Mouse (Mus musculus) intestine, postnatal 0 days (tissue): ENCODE data around the gene Vil1. TPM values are rescaled to one million over a fixed set of nuclear protein-coding genes. Genes with fewer than 3 reads are reported as not detected.

Experiments used
- ATAC-seq: fragments of 200-750 bp; cut with Nextera tagmentation; 2 replicates; pipeline ENCODE4 v1.8.0; 2017; ENCODE audit warnings: mild to moderate bottlenecking, moderate TSS enrichment, moderate library complexity
- H3K27ac ChIP-seq: fragments of 300-500 bp; sonication (generic); 2 replicates; pipeline ENCODE4 v1.5.1; 2014; ENCODE audit warnings: mild to moderate bottlenecking, low read depth, low read length, moderate library complexity
- H3K27me3 ChIP-seq: fragments of 300-500 bp; sonication (generic); replicated peaks from 2 replicates; pipeline ENCODE4 v1.6.1; 2014; ENCODE audit warnings: low read length, mixed read lengths; ENCODE audit not compliant: control insufficient read depth, insufficient read depth
- H3K36me3 ChIP-seq: fragments of 300-500 bp; sonication (generic); 2 replicates; pipeline ENCODE4 v1.6.1; 2014; ENCODE audit warnings: mild to moderate bottlenecking, moderate library complexity; ENCODE audit not compliant: control insufficient read depth, insufficient read depth
- H3K4me1 ChIP-seq: fragments of 300-500 bp; sonication (generic); replicated peaks from 2 replicates; pipeline ENCODE4 v1.6.1; 2014; ENCODE audit warnings: antibody characterized with exemption, low read length, mixed read lengths; ENCODE audit not compliant: control insufficient read depth, insufficient read depth
- H3K4me2 ChIP-seq: fragments of 300-500 bp; sonication (generic); replicated peaks from 2 replicates; pipeline ENCODE4 v1.6.1; 2014; ENCODE audit warnings: low read depth, mild to moderate bottlenecking, moderate library complexity
- H3K4me3 ChIP-seq: fragments of 300-500 bp; sonication (generic); 2 replicates; pipeline ENCODE4 v1.5.1; 2014; ENCODE audit warnings: low read depth, low read length
- H3K9ac ChIP-seq: fragments of 300-500 bp; sonication (generic); 2 replicates; pipeline ENCODE4 v1.6.1; 2014; ENCODE audit warnings: mild to moderate bottlenecking, low read depth, low read length
- H3K9me3 ChIP-seq: fragments of 300-500 bp; sonication (generic); 2 replicates; pipeline ENCODE4 v1.6.1; 2016; ENCODE audit warnings: mixed run types; ENCODE audit not compliant: control insufficient read depth
- CTCF ChIP-seq: sonication (generic); IDR thresholded peaks from 2 replicates; pipeline ENCODE4 v1.5.1; 2016; ENCODE audit warnings: low read depth, mild to moderate bottlenecking, control low read depth, antibody characterized with exemption, moderate library complexity
- whole genome bisulfite sequencing: fragments of 180-500 bp; shearing (Covaris S2); extraction: QIAGEN DNeasy Blood & Tissue Kit; methylation state at CpG from one replicate; pipeline ENCODE4 v1.1.7; 2014; 5-methylcytosine and 5-hydroxymethylcytosine counted together
- polyA plus RNA-seq: library from polyadenylated mRNA; unstranded; fragments of >200 nt; fragmentation: Nextera tagmentation; extraction: Ambion mirVana; gene quantifications from 2 replicates; pipeline ENCODE4 v1.2.1, GENCODE M21; 2015

Gene Vil1
- polyA plus RNA-seq, 1 experiment from 2014 or later, result 217 TPM

DNA sequence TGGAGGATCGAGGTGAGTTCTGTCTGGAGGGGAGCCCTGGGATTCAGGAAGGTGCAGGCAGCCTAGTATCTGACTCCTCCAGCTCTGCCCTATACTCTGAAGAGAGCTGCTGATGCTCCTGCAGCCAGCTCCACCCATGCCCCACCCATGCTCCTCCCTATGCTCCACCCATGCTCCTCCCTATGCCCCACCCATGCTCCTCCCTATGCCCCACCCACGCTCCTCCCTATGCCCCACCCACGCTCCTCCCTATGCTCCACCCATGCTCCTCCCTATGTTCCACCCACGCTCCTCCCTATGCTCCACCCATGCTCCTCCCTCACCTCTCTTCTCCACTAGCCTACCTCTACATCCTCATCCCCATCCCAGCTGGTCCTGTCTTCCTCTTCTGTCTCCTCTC lies 6.0 kb downstream of the Vil1 start:
- Histone ChIP-seq H3K36me3 (peaks cover 28% of the 10 kb centered on the region; the same call in 1 of the 2 replicates), H3K27ac (peak overlapping the region; percentile 46; the same call in 1 of the 2 replicates), H3K4me1 (0 out of 2 replicates have a peak, but pooled peaks cover 2% of the 10 kb centered on the region), H3K9me3 (no peaks in the 10 kb centered on the region), H3K4me3 (no peak overlapping the region), H3K9ac (no peak overlapping the region), H3K4me2 (no peak overlapping the region; the same call in 1 of the 2 replicates), H3K27me3 (no peaks in the 10 kb centered on the region)
- no peak for TF ChIP-seq CTCF
- ATAC-seq, result peak; percentile 32
- WGBS, result 53% methylated on average over 4 of the region's 4 CpGs

DNA sequence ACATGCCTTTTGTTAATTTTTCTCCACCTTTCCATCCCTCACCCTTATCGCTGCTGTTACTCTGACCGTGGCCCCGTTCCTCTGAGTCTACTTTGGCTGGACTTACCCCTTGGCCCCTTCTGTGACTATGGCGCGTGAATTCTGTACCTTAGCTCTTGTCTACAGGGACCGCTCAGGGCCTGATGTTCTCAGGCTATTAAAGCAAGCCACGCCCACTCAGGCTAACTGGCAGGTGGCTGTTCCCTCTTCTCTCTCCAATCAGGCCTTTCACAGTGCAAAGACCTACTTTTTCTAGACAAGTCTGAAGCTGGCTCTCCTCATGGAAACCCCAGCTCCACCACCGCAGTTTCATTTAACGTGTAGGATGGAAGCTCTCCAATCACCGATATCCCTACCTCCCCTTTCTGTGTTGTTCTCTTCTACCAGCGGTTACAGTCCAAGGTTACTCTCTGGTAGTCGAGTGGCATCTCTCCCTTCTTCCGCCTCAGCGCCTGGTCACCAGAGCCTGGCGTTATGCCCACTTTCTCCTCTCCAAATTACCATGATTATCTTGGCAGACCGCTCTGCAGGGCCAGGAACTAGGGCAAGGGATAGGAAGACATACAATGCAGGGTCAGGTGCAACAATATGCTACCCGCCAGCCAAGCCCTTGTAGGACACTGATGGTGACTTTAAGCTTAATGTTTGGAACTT lies 9.7 kb downstream of the Vil1 start:
- H3K4me1 ChIP-seq, result 0 out of 2 replicates have a peak, but pooled peaks cover 2% of the 10 kb centered on the region
- no peak overlapping the region for H3K4me3 ChIP-seq
- H3K9me3 ChIP-seq, result no peaks in the 10 kb centered on the region
- no peaks in the 10 kb centered on the region for H3K27me3 ChIP-seq
- WGBS, result 49% methylated on average over 17 of the region's 17 CpGs
- no peak overlapping the region for H3K4me2 ChIP-seq
- H3K27ac ChIP-seq, result peak overlapping the region; percentile 46; the same call in 1 of the 2 replicates
- peaks cover 56% of the 10 kb centered on the region for H3K36me3 ChIP-seq
- ATAC-seq, result peak; percentile 48
- TF ChIP-seq CTCF, result no peak
- no peak overlapping the region for H3K9ac ChIP-seq

DNA sequence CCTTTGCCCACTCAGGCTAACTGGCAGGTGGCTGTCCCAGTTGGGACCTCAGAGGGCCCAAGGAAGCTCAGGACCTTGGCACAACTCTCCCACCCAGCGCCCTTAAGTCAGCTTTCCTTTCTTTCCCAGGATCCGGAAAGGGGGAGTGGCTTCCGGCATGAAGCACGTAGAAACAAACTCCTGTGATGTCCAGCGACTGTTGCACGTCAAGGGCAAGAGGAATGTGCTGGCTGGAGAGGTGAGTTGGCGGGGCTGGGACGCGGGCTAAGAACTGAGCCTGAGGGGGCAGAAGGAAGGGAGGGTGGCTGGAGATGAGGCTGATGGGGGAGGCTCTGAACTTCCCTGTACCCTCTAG lies 10.2 kb downstream of the Vil1 start:
- H3K4me1 ChIP-seq, result 0 out of 2 replicates have a peak, but pooled peaks cover 2% of the 10 kb centered on the region
- no peaks in the 10 kb centered on the region for H3K9me3 ChIP-seq
- peaks cover 60% of the 10 kb centered on the region for H3K36me3 ChIP-seq
- no peak overlapping the region for H3K4me2 ChIP-seq
- no peak overlapping the region for H3K4me3 ChIP-seq
- no peak for TF ChIP-seq CTCF
- H3K9ac ChIP-seq, result no peak overlapping the region
- no peaks in the 10 kb centered on the region for H3K27me3 ChIP-seq
- ATAC-seq, result no peak
- no peak overlapping the region for H3K27ac ChIP-seq
- WGBS, result 72% methylated on average over 9 of the region's 9 CpGs

DNA sequence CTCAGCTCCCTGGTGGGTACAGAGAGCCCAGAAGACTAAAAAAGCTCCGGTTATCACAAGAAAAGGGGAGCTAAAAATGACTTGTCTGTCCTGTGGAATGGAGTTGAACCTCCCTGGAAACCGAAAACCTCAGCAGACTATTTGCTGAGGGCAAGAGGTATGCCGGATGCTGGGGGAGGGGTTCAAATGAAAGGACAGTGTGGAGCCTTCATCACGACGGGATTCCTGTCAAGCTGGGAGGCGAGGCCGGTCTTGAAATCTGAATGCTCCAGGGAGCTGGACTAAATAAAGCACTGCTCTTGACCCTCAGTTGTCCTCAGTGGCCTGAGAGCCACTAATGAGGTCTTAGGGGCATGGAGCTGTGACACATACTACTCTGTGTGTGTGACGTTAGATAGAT lies 14.0 kb downstream of the Vil1 start:
- Histone ChIP-seq H3K9me3 (no peaks in the 10 kb centered on the region), H3K4me2 (no peak overlapping the region), H3K36me3 (peaks cover 85% of the 10 kb centered on the region), H3K27me3 (no peaks in the 10 kb centered on the region), H3K9ac (no peak overlapping the region), H3K27ac (no peak overlapping the region), H3K4me1 (0 out of 2 replicates have a peak, but pooled peaks cover 2% of the 10 kb centered on the region), H3K4me3 (no peak overlapping the region)
- TF ChIP-seq CTCF, result no peak
- 56% methylated on average over 8 of the region's 8 CpGs for WGBS
- no peak for ATAC-seq

DNA sequence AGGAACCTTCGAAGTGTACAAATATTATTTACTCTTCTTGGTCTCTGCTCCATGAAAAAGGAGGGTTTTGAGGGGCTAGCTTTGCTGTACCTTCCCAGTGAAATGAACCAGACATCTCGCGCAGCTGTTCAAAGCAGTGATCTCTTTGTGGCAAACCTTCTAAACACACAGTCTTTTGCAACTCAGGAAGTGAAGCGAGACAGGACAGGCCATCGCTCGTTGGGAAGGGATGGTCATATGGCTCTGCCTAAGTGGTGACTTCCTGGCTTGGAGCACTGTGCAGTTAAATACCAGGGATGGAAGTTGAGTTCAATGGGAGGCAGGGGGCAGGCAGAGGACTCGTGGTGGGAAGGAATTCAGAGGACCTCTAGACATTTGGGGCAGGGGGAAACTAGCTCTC lies 16.7 kb downstream of the Vil1 start:
- no peak overlapping the region for H3K4me3 ChIP-seq
- no peaks in the 10 kb centered on the region for H3K27me3 ChIP-seq
- peaks cover 94% of the 10 kb centered on the region for H3K36me3 ChIP-seq
- no peak overlapping the region for H3K27ac ChIP-seq
- no peaks in the 10 kb centered on the region for H3K9me3 ChIP-seq
- H3K4me1 ChIP-seq, result no peaks in the 10 kb centered on the region
- H3K9ac ChIP-seq, result no peak overlapping the region
- no peak overlapping the region for H3K4me2 ChIP-seq
- WGBS, result 50% methylated on average over 7 of the region's 7 CpGs
- no peak for ATAC-seq
- 0 out of 2 replicates have a peak, but pooled peaks have one; percentile 8 for TF ChIP-seq CTCF

DNA sequence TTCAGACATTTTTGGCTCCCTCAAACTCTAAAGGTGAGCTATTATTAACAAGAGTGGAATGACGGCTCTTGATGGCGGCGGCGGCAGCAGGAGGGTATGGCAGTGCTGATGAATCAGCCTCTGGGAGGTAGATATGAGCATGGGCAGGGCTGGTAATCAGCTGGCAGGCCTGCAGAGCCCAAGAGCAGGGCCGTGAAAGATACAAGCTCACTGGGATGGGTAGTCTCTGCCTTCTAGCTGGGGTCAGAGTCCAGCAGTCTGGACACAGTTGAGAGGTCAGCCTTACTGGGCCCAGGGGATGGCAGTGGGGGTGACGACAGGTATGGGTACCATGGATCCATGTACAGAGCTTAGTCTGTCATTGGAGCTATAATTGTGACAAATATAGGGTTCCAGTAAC lies 24.0 kb downstream of the Vil1 start:
- peaks cover 10% of the 10 kb centered on the region for H3K4me1 ChIP-seq
- H3K27me3 ChIP-seq, result no peaks in the 10 kb centered on the region
- no peak for TF ChIP-seq CTCF
- peaks cover 61% of the 10 kb centered on the region for H3K36me3 ChIP-seq
- no peak overlapping the region for H3K4me3 ChIP-seq
- peak; percentile 29 for ATAC-seq
- no peak overlapping the region for H3K4me2 ChIP-seq
- no peaks in the 10 kb centered on the region for H3K9me3 ChIP-seq
- 41% methylated on average over 6 of the region's 6 CpGs for WGBS
- no peak overlapping the region for H3K9ac ChIP-seq
- peak overlapping the region; percentile 82; the same call in 1 of the 2 replicates for H3K27ac ChIP-seq
